Mouse (Mus musculus): ENCODE results near the gene Isg15. TPM values are rescaled to one million over a fixed set of nuclear protein-coding genes. Genes with fewer than 3 reads are reported as not detected.
"Not testable (repeated sequence)": the region's sequence is repeated elsewhere in the genome, so short reads cannot be mapped to it uniquely, and the experiment has no call there.

Gene Isg15
- total RNA-seq, 2 experiments from 2014 or later, result 1.6 to 2.2 TPM

DNA sequence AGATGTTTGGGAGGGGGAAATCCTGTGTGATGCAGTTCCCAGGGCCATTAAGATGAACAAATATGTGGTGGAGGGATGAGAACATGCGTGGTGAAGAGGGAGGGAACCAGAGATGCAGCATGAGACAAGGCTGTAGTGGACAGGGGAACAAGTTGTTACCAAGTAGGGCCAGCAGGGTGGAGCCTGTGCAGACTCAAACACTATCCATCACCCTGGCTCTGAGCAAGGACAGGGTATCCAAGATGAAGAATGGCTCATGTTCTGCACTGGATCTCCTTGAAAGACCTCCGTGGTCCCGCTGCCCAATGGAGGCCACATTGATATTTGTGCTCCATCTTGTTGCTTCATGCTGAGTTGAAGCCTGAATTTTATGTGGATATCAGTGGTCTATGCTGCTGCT lies 45.8 kb downstream of the Isg15 start:
- DNase-seq, result no peak

DNA sequence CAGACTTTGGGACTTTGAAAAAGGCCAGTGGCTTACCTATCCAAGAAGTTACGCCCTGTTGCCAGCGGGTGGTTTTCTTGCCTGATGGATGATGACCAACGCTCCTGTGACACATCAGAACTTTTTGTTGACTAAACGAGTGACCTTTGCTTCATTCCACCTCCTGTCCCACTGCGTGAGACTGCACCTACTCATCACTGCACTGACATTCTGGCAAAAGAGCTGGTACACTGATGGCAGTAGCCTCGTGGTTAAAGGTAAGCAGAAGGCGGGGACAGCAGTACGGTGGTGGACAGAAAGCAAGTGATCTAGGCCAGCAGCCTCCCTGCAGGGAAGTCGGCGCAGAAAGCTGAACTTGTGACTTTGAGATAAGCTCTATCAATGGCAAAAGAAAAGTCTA lies 49.7 kb downstream of the Isg15 start:
- not testable (repeated sequence) for DNase-seq

Small RNA genes lying within 50 kb of the gene (microRNA-seq; reads per million reads assigned to microRNA genes)
- 1.4 reads per million for gene Mir7658

Other genes with a start within 250 kb of the Isg15 start
- 100 to 1,000 TPM; 117 to 132 TPM for gene C1qtnf12, start 238.5 kb downstream of the Isg15 start, total RNA-seq (2021)
- gene B3galt6, start 208.2 kb downstream of the Isg15 start, total RNA-seq (2021), result 1 to 10 TPM; 5.7 to 6.1 TPM
- gene Sdf4, start 207.9 kb downstream of the Isg15 start, total RNA-seq (2021), result 100 to 1,000 TPM; 184 to 191 TPM
- gene Tnfrsf4, start 187.0 kb downstream of the Isg15 start, total RNA-seq (2021), result 1 to 10 TPM; 1.9 TPM
- under 1 TPM; 0.51 to 0.66 TPM for gene Tnfrsf18, start 174.7 kb downstream of the Isg15 start, total RNA-seq (2021)
- under 1 TPM; 0.27 to 0.67 TPM for gene Ttll10, start 141.4 kb downstream of the Isg15 start, total RNA-seq (2021)
- gene 9430015G10Rik, start 90.8 kb downstream of the Isg15 start, total RNA-seq (2021), result 10 to 100 TPM; 10.6 to 13.8 TPM
- gene Rnf223, start 70.3 kb downstream of the Isg15 start, total RNA-seq (2021), result under 1 TPM; 0.09 to 0.15 TPM
- gene Agrn, start 3.3 kb downstream of the Isg15 start, total RNA-seq (2021), result 10 to 100 TPM; 59.6 to 82.4 TPM
- 1 to 10 TPM; 2.6 to 3.5 TPM for gene AW011738, start 2.5 kb upstream of the Isg15 start, total RNA-seq (2021)
- 10 to 100 TPM in 1 of 2 experiments, 1 to 10 TPM in 1; 9.8 to 28.4 TPM for gene Perm1, start 15.1 kb upstream of the Isg15 start, total RNA-seq (2021)
- 10 to 100 TPM; 13.3 to 20.3 TPM for gene Plekhn1, start 34.0 kb upstream of the Isg15 start, total RNA-seq (2021)
- gene Noc2l, start 35.2 kb upstream of the Isg15 start, total RNA-seq (2021), result 10 to 100 TPM; 39.4 to 41.0 TPM
- gene Samd11, start 54.8 kb upstream of the Isg15 start, total RNA-seq (2021), result 1 to 10 TPM; 1.4 to 3.1 TPM
- gene Vmn2r-ps159, start 130.3 kb upstream of the Isg15 start, total RNA-seq (2021), result not detected

Measured in adrenal gland, postnatal 10 days (tissue).